Mouse (Mus musculus) myocyte (in vitro differentiated cells): ENCODE results near the gene Slc9a7. TPM values are rescaled to one million over a fixed set of nuclear protein-coding genes. Genes with fewer than 3 reads are reported as not detected.

ENCODE experiments used
- H3K27me3 ChIP-seq: one replicate; pipeline ENCODE4 v1.6.1; 2011; ENCODE audit not compliant: control insufficient read depth, insufficient read depth, insufficient read length
- H3K36me3 ChIP-seq: one replicate; pipeline ENCODE4 v1.6.1; 2011; ENCODE audit not compliant: control insufficient read depth, insufficient read depth
- H3K4me2 ChIP-seq: one replicate; pipeline ENCODE4 v1.6.1; 2011; ENCODE audit warnings: low read depth, control low read depth
- H3K4me3 ChIP-seq: one replicate; pipeline ENCODE4 v1.5.1; 2011; ENCODE audit warnings: mild to moderate bottlenecking, control low read depth, moderate library complexity
- H3K79me2 ChIP-seq: one replicate; pipeline ENCODE4 v1.6.1; 2011; ENCODE audit not compliant: control insufficient read depth, insufficient read depth
- H3ac ChIP-seq: one replicate; pipeline ENCODE4 v1.6.1; 2011; ENCODE audit not compliant: control insufficient read depth, insufficient read length
- CEBPB ChIP-seq: IDR thresholded peaks from 2 replicates; pipeline ENCODE4 v1.6.1; 2011; ENCODE audit warnings: mild to moderate bottlenecking, moderate library complexity; ENCODE audit not compliant: poor library complexity, insufficient read depth, severe bottlenecking
- E2F4 ChIP-seq: IDR thresholded peaks from one replicate; pipeline ENCODE4 v1.6.1; 2011; ENCODE audit warnings: mild to moderate bottlenecking, control low read depth, moderate library complexity; ENCODE audit not compliant: insufficient read depth
- MAX ChIP-seq: IDR thresholded peaks from one replicate; pipeline ENCODE4 v1.6.1; 2011; ENCODE audit warnings: low read depth, mild to moderate bottlenecking, control low read depth
- MYOD1 ChIP-seq, 3 experiments: IDR thresholded peaks; one replicate each; pipeline ENCODE4 v1.6.1; 2011; ENCODE audit warnings: control low read depth in 2 of 3, low read depth in 2 of 3, mild to moderate bottlenecking in 2 of 3, moderate library complexity in 1 of 3; ENCODE audit not compliant: insufficient read length in 2 of 3, control insufficient read depth in 1 of 3
- MYOG ChIP-seq, 3 experiments: IDR thresholded peaks; one replicate each; pipeline ENCODE4 v1.6.1; 2011; ENCODE audit warnings: control low read depth in 2 of 3, low read depth in 2 of 3, mild to moderate bottlenecking in 2 of 3; ENCODE audit not compliant: insufficient read length in 2 of 3, control insufficient read depth in 1 of 3, insufficient read depth in 1 of 3
- POLR2A ChIP-seq: IDR thresholded peaks from one replicate; pipeline ENCODE4 v1.6.1; 2011; ENCODE audit warnings: low read depth, mild to moderate bottlenecking, control low read depth, moderate library complexity; ENCODE audit not compliant: insufficient read length
- POLR2AphosphoS2 ChIP-seq: IDR thresholded peaks from one replicate; pipeline ENCODE4 v1.6.1; 2011; ENCODE audit warnings: low read depth, control low read depth; ENCODE audit not compliant: insufficient read length
- REST ChIP-seq: IDR thresholded peaks from one replicate; pipeline ENCODE4 v1.6.1; 2011; ENCODE audit warnings: mild to moderate bottlenecking, control low read depth, moderate library complexity; ENCODE audit not compliant: insufficient read depth, insufficient read length
- SRF ChIP-seq: IDR thresholded peaks from one replicate; pipeline ENCODE4 v1.6.1; 2011; ENCODE audit warnings: low read depth; ENCODE audit not compliant: control insufficient read depth, insufficient read length
- TCF12 ChIP-seq: IDR thresholded peaks from one replicate; pipeline ENCODE4 v1.6.1; 2011; ENCODE audit warnings: mild to moderate bottlenecking, control low read depth; ENCODE audit not compliant: poor library complexity, insufficient read depth, severe bottlenecking
- TCF3 ChIP-seq: IDR thresholded peaks from one replicate; pipeline ENCODE4 v1.6.1; 2011; ENCODE audit warnings: low read depth, control low read depth; ENCODE audit not compliant: insufficient read length
- USF1 ChIP-seq: IDR thresholded peaks from one replicate; pipeline ENCODE4 v1.6.1; 2011; ENCODE audit warnings: low read depth, mild to moderate bottlenecking, control low read depth, moderate library complexity
- polyA plus RNA-seq: library from polyadenylated mRNA; unstranded; fragments of >200 nt; fragmentation: generic; extraction: Trizol; gene quantifications from one replicate; pipeline ENCODE4 v1.2.1, GENCODE M21; 2012; ENCODE audit warnings: missing spikeins

The Slc9a7 gene
- polyA plus RNA-seq, 1 experiment, result 0.13 TPM

- Histone ChIP-seq H3K36me3 (no peaks in the 10 kb centered on the region), H3K4me2 (no peak overlapping the region), H3K4me3 (no peak overlapping the region), H3ac (no peak overlapping the region), H3K27me3 (no peaks in the 10 kb centered on the region), H3K79me2 (no peaks in the 10 kb centered on the region)
- TF ChIP-seq MYOD1 (IDR thresholded peaks at IDR 0.05; ENCODE audit: control insufficient read depth in 1 of 3, insufficient read length in 2 of 3, low read depth in 2 of 3) (no peak), SRF (no peak), TCF12 (no peak), TCF3 (no peak), MAX (no peak), USF1 (no peak), POLR2AphosphoS2 (no peak), CEBPB (no peak), E2F4 (no peak), REST (no peak), POLR2A (no peak)
These were observed 225.0 kb downstream of the Slc9a7 start for GRCm38 (mm10) chrX:20066636-20067035.

GRCm38 (mm10) chrX:20061764-20062480, 229.7 kb downstream of the Slc9a7 start:
- Histone ChIP-seq H3K79me2 (no peaks in the 10 kb centered on the region), H3K27me3 (no peaks in the 10 kb centered on the region), H3K36me3 (no peaks in the 10 kb centered on the region), H3K4me3 (no peak overlapping the region), H3K4me2 (no peak overlapping the region), H3ac (no peak overlapping the region)
- TF ChIP-seq POLR2A (no peak), MAX (no peak), CEBPB (no peak), REST (no peak), E2F4 (no peak)

- TF ChIP-seq POLR2A (no peak), MAX (no peak), E2F4 (no peak), SRF (no peak)
- H3K79me2 ChIP-seq, result no peaks in the 10 kb centered on the region
- peak overlapping the region; percentile 17 for H3K4me3 ChIP-seq
- H3K4me2 ChIP-seq, result no peak overlapping the region
- no peaks in the 10 kb centered on the region for H3K36me3 ChIP-seq
- no peak overlapping the region for H3ac ChIP-seq
- no peaks in the 10 kb centered on the region for H3K27me3 ChIP-seq
These were observed 230.8 kb downstream of the Slc9a7 start for GRCm38 (mm10) chrX:20060769-20061315.

GRCm38 (mm10) chrX:20060096-20060768, 231.4 kb downstream of the Slc9a7 start:
- no peak overlapping the region for H3ac ChIP-seq
- no peaks in the 10 kb centered on the region for H3K36me3 ChIP-seq
- H3K4me2 ChIP-seq, result peak overlapping the region; percentile 56
- no peaks in the 10 kb centered on the region for H3K27me3 ChIP-seq
- TF ChIP-seq E2F4, result no peak
- TF ChIP-seq REST, result no peak
- no peak for TF ChIP-seq CEBPB
- no peak for TF ChIP-seq MAX
- TF ChIP-seq MYOD1 (IDR thresholded peaks at IDR 0.05; ENCODE audit: control insufficient read depth in 1 of 3, insufficient read length in 2 of 3, low read depth in 2 of 3), result no peak
- TF ChIP-seq MYOG (IDR thresholded peaks at IDR 0.05; ENCODE audit: control insufficient read depth in 1 of 3, insufficient read depth in 1 of 3, insufficient read length in 2 of 3, low read depth in 2 of 3), result no peak
- TF ChIP-seq TCF3, result no peak
- no peak for TF ChIP-seq POLR2A
- TF ChIP-seq SRF, result no peak
- TF ChIP-seq POLR2AphosphoS2, result no peak
- TF ChIP-seq USF1, result no peak
- TF ChIP-seq TCF12, result no peak
- H3K79me2 ChIP-seq, result no peaks in the 10 kb centered on the region
- H3K4me3 ChIP-seq, result peak overlapping the region; percentile 17

- peak within 1 kb of the TSS; percentile 17 for H3K4me3 ChIP-seq
- H3ac ChIP-seq, result no peak within 1 kb of the TSS
- no peaks in the 10 kb centered on the region for H3K79me2 ChIP-seq
- H3K27me3 ChIP-seq, result no peaks in the 10 kb centered on the region
- H3K4me2 ChIP-seq, result peak within 1 kb of the TSS; percentile 56
- no peaks in the 10 kb centered on the region for H3K36me3 ChIP-seq
- peak; percentile 44 for TF ChIP-seq POLR2A
- no peak for TF ChIP-seq USF1
- TF ChIP-seq TCF12, result no peak
- TF ChIP-seq CEBPB, result no peak
These were observed 232.1 kb downstream of the Slc9a7 start, which contains the start of gene Chst7 for GRCm38 (mm10) chrX:20059381-20059971. Chst7 (plus strand) TSS chrX:20059560.

Other genes starting within 250 kb of the Slc9a7 start
- gene Chst7, start 232.2 kb downstream of the Slc9a7 start, polyA plus RNA-seq, result 1.7 TPM
- gene Rp2, start 72.7 kb upstream of the Slc9a7 start, polyA plus RNA-seq, result 2.3 TPM
- 1.2 TPM for gene Jade3, start 133.9 kb upstream of the Slc9a7 start, polyA plus RNA-seq